Mouse (Mus musculus): ENCODE measurements around the gene Stip1.
"Not testable (repeated sequence)": the region's sequence is repeated elsewhere in the genome, so short reads cannot be mapped to it uniquely, and the experiment has no call there.

The Stip1 gene

DNA sequence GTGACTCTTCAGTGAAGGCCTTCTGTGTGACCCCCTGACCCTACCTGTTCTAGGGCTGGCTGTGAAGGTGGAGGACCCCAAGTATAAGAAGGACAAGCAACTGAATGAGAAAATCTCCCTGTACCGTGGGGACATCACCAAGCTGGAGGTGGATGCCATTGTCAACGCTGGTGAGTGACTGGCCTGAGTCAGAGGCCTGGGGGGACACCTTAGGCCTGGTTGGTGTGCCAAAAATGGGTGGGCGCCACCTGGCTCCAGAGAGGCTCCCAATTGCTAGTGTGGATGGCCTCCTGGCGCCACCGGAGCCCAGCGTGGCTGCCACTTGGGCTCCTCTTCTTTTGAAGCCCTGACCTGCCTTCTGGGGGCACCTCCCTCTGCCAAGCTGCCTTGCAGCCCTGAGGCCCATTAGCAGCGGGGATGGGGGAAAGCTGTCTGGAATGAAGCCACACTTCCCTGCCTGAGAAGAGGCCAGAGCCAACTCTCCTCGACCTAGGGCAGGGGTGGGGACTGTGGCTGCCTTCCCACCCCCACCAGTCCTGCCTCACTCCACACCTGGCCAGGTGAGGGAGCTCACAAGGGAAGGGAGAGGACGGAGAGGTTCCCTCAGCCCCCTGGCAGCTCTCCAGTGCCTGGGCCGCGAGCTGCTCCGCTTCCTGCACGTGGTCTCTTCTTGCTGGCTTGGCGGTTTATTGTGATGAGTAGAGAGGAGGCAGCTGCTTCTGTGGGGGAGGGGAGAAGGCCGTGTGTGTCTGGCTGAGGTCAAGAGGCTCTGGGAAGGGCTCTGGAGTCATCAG lies 26.5 kb upstream of the Stip1 start:
- in situ Hi-C loops (cut with MboI, MseI) = loop anchor here (5.0 kb wide), 1 partner anchor 131 kb away; no protein-coding TSS in a partner anchor

DNA sequence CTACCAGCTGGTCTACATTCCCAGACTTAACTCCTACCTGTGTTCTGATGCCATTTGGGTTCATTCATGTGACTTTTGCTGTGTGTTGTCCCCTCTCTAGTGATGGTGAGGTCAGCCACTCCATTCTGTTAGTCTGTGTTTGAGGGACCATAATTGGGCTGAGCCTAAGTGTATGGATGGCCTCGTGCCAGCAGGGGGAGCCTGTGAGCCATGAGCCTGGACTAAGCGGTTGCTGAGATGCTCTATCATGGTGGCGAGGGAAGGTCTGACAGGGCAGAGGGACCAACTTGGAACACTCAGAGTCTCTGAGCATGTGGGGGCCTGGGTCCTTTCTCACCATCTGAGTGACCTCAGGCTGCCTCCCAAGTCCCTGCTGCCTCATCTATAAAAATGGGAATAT lies 24.8 kb upstream of the Stip1 start:
- in situ Hi-C loops (cut with MboI, MseI) = no loop called here

DNA sequence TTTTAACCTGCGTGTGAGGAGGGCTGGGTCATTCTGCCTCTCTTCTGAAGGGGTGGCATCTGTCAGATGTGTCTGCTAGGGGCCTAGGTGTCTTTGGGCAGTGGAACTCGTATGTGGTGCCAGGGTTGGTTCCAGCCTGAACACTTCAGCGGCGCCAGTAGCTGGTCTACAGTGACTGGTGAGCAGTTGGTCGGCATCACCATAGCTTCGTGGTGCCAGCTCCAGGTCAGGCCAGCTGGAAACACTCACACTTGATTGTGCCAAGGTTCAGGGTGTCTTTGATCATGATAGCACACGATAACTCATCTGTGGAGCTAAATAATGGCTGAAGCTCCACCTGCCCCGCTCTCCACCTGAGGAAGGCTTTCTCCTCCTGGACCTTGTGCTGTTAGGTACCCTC lies 23.1 kb upstream of the Stip1 start:
- in situ Hi-C loops (cut with MboI, MseI) = no loop called here

DNA sequence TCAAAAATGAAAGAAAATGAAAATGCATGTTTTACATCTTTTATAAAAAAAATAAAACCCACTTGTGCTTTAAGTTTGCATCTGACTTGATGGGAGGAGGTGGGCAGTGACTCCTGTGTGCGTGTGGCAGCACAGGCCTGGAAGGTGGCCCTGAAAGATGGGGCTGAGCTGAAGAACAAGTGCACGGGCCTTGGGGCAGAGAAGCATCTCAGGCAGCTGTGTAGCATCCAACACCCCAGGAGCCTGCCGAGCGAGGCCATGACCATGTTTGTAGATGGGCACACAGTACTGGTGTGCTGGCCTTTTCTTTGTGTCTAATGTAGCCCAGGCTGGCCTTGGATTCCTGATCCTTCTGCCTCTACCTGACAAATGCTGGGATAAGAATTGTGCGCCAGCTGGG lies 22.3 kb upstream of the Stip1 start:
- in situ Hi-C loops (cut with MboI, MseI) = no loop called here

DNA sequence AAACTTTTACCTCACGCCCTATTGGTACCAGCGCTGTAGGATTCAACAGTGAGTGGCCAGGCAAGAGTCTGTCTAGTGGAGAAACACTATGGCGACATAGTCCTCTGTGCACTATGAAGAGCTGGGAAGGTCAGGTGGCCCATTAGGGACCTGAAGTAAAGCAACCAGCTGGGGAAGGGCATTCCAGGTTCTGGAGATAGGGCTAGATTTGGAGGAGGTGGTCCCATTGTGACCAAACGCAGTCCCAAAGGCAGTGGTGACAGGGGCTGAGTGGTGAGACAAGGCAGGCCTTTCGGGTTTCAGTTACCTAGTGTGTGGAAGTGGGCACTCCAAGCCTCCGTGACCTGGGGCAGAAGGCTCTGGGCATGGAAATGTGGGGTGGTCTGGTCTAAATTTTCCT lies 18.8 kb upstream of the Stip1 start:
- in situ Hi-C loops (cut with MboI, MseI) = no loop called here

DNA sequence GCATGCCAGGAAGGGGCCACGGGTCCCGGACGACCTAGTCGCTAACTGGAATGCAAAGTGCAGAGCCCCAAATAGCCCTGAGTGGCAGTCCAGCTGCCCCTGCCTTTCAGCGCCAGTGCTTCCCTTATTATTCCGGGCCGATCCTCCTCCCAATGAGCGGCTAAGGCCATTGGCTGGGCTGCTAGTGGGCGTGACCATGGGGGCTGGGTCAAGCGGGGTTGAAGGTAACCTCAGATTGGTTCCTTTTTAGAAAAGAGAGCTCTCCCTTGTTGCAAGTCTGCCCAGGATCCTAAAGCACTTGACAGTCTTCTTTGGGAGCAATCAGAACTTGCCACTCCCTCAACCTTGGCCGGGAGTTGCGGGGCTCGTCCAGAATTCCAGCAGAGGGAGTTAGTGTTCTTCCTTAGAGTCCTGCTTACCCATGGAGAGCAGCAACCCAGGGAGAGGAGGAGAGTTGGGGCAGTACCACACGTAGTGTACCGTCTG lies 18.0 kb upstream of the Stip1 start:
- in situ Hi-C loops (cut with MboI, MseI) = no loop called here

DNA sequence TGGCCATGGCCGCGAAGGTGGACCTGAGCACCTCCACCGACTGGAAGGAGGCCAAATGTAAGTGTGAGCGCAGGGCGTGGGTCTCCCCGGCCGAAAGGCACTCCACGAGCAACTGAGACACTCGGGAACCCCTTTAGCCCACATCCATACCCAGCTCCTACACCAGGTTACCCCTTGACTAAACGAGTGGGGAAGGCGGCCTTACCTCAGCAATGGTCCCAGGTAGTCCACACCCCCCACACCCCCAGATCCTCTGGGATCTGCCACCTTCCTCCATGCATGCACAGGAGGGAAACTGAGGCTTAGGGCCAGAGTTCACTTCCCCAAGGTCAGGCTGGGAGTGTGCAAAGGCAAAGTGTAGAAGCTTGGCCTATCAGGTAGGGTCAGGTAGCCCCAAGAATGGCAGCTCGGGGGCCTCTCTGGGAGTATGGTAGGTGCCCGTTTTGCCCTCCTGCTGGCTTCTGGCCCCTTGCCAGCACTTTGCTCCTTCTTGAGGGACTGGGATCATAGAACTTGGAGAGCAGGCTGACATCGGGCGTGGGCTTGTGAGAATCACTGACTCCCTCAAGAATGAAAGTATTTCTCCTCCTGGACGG lies 17.5 kb upstream of the Stip1 start:
- in situ Hi-C loops (cut with MboI, MseI) = no loop called here

DNA sequence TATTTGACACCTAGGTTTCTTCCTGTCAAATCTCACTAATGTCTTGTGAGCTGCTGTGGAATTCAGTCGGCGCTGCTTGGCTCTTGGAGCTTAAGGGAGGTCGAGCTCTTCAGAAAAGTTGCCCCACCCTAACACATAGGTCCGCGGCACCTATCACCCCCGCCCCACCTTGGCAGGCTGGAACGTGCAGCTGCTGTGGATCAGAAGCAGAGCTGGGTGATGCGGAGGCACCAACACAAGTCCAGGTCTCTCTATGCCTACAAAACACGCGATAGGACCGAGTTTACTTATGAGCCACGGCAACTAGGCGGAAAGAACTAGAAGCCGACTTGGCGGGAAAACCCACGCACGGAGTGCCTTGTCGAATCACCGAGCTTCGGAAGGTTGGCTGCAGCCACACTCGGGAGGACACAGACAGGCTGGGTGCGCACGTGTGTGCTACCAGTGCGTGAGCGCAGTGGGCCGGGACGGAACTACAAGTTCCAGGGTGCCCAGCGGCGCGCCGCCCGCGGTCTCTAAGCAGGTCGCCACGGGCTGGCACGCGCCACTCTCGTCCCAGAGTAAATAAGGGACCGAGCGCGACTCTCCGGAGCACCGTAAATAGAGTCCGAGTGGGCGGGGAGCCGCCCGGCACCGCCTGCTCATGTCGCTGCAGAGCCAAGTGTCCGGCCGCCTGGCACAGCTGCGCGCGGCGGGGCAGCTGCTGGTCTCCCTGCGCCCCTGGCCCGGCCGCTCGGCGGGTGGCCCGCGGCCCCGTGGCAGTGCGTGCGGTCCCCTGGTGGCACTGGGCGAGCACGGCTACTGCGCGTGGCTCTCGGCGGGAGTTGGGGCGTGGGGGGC lies 16.7 kb upstream of the Stip1 start, which contains the start of gene Macrod1:
Macrod1 (plus strand) TSS at position 563 of the 840 bp plus-strand sequence.
- in situ Hi-C loops (cut with MboI, MseI) = no loop called here

DNA sequence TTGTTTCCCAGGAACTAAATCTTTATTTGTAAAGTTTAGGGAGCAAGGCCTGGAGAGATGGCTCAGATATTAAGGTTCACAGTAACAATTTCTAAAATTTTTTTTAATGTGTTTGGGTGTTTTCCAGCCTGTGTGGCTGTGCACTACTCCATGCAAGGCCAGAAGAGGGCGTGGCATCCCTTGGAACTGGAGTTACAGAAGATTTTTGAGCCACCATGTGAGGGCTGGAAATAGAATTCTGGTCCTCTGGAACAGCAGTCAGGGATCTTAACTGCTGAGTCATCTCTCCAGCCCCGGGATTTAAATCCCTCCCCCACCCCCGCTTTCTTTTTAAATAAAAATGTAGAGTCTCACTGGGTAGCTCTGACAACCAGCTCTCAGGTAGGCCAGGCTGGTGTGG lies 15.4 kb upstream of the Stip1 start:
- in situ Hi-C loops (cut with MboI, MseI) = no loop called here

DNA sequence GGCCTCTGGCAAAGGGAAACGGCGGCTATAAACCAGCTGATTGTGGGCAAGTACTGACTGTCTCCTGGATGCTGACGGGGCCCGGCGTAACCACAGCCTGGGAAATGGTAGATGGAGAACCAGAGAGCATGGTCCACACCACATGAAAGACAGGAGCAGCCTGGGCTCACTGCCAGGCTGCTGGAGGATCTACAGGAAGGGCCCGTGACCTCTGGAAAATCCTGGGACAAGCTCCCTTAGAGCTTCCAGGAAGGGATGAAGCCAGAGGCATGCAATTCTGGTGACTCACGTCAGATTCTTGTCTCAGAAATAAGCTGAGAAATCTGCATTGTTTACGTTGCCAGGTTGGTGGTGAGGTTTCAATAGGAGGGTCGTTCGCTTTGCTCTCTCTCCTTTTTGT lies 15.0 kb upstream of the Stip1 start:
- in situ Hi-C loops (cut with MboI, MseI) = no loop called here

DNA sequence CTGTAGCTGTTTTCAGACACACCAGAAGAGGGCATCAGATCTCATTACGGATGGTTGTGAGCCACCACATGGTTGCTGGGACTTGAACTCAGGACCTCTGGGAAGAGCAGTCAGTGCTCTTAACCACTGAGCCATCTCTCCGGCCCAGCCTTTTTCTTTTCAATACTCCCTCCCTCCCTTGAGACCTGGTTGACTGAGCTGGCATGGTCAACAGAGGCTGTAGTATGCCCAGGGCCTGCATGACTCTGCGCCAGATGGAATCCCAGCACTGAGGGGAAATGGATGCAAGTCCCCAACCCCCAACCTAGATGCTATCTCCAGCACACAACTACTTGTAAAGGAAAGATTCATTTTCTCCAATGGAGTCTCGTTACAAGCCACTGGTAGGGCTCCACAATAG lies 13.6 kb upstream of the Stip1 start:
- in situ Hi-C loops (cut with MboI, MseI) = not testable (repeated sequence)

DNA sequence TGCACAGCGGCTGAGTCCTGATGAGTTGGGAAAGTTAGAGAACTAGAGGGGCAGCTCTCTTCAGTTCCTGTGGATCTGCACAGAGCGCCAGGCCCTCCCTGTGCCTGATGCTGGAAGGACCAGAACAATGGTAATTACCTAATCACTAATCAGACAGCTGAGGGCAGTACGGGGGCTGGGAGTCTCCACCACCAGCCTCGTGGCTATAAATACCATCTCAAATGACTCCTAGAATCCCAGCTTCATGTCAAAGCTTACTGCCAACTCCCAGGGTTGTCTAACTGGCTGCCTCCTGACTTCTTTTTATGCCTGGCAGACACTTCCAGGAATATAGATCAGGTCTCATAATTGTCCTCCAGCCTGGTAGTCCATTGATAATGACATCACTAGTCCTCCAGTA lies 4.9 kb upstream of the Stip1 start:
- in situ Hi-C loops (cut with MboI, MseI) = no loop called here

DNA sequence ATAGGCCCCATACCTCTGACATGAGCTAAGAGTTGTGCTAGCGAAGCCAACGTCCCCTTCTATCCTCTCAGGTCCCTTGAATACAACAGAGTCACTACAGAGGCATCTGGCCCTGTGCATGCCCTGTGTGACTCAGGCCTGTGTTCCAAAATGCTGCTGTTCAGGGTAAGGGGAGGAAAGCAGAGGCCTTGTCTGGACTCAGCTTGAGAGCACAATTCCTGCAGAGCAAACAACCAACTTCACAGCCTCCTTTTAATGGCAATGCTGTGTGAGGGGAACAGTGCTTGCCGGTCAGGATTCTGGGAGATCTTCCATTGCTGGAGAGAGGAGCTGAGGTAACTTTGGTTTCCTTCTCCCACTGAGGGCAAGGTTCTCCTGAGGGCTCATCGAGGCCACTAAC lies 4.5 kb upstream of the Stip1 start:
- in situ Hi-C loops (cut with MboI, MseI) = no loop called here

DNA sequence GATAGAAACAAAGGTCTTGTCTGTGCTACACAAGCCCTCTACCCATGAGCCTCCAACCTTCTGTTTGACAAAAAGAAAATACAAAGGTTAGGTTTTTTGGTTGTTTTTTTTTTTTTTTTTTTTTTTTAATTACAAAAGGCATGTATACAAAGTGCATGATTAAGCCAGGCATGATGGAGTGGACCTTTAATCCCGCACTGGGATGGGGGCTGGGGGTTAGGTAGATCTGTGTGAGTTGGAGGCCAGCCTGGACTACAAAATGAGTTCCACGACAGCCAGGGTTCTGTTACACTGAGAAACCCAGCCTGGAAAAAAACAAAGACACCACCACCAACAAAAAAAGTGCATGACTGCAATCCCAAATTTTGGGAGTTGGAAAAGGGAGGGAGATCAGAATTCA lies 1.4 kb upstream of the Stip1 start:
- in situ Hi-C loops (cut with MboI, MseI) = no loop called here

DNA sequence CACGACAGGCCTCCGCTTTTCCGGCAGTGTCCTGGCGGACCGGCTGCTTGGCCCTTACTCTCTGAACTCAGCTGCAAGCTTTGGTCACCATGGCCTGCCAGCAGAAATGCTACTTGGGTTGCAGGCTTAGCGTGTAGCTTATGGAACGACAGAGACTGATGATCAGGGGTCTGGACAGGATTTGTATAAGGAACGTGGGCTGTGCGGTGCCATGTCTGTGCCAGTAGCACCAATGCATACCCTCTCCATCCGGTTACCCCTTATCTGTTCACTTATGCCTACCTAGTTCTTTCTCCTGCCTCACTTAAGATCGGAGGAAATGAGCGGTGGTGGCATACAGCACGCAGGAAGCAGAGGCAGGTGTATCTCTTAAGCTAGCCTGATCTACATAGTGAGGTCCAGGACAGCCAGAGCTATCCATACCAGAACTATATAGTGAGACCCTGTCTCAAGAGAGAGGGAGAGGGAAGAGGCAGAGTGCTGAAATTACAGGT lies 917 bp upstream of the Stip1 start:
- in situ Hi-C loops (cut with MboI, MseI) = no loop called here

DNA sequence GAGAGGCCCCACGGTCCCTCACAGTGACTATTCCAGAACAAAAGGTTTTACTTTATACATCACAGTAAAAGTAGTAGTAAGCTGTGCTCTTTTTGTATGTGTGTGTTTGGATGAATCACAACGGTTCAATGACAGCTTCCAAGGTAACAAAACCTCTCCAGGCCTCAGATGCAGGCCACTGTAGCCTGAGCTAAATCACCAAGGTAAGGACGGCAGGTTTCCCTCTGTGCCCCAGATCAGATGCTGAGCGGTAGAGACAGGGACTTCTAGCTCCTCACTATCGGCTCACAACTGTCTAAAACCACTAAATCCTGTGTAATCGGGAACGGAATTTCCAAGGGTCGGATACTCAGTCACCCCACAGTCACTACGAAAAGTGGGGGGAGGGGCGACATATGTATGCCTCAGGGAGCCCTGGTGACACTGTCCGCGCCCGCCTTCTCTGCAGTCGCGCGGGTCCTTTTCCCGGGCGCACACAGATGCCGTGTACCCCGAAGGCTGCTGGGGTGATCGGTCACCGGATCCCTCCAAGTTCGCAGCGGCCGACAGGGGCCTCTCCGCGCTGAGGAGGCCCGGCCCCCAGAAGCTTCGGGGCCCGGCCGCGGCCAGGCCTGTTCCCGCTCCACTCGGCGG lies 563 bp downstream of the Stip1 start:
- in situ Hi-C loops (cut with MboI, MseI) = no loop called here

DNA sequence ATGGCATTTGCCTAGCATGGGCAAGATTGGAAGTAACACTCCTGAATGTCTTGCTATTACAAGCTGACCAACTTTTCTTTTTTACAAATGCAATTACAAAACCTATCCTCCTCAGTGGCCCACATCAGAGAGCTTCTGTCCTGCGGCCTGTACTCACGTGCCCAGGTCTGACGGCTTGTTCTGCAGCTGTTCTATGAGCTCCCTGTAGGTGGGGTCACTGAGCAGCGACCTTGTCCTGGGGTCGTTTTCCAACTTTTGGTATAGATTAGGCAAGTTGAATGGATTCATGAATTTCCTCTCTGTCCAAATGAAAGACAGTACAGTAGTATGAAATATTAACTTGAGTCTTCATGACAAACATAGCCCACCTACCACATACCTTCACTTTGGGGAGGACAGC lies 5.8 kb downstream of the Stip1 start:
- in situ Hi-C loops (cut with MboI, MseI) = no loop called here

DNA sequence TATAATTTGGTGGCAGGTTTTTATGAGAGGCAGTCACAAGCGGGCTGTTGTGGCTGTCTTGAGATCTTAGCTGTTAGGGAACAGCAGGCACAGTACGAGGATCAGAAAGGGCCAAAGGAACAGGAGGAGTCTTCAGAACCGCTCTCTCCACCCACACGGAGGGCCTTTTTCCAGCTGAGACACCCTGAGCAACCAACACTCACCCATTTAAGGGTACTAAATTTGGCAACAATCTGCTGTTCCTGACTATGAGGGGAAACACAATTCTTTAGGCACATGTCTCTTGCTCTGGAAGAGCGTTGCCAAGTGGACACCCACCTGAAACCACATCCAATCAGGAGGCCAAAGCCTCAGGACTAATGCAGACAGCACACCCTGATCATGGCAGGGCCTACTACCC lies 10.2 kb downstream of the Stip1 start:
- in situ Hi-C loops (cut with MboI, MseI) = no loop called here

DNA sequence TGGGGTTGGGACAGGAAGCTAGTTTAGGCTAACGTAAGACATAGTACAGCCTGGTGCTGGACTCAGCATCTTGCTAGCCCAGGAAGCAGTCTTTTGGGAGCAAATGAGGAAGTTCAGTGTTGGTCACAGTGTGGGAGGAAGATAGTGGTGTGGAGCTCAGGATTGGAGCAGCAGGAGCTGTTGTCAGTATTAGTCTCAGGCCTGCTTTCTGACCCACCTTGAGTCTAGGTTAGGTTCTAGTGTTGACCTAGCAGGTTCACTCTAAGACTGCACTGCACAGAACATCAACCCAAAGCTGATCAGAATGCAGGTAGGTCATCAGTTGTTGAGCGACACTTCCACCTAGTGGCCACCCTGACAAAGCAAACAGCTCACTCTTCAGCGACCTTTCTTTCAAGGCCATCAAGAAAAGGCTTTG lies 19.5 kb downstream of the Stip1 start:
- in situ Hi-C loops (cut with MboI, MseI) = no loop called here

DNA sequence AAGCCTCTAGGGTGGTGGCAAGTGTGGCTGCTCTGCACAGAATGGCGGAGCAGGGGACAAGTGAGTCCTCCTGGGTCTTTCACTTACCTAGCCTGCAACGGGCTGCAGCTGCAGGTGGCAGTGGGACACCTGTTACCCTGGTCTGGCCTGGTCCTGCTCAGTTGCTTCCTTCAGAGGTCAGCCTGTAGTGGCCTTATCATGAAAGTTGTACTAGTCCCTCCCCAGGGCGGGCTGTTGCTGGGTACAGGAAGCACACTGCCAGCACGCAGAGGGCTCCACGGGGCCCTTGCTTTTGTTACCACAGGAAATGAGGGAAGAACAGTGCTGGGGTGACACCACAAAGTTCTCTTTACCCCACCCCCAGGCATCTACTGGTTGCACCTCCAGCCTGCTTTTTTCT lies 20.6 kb downstream of the Stip1 start, which contains the start of gene Fermt3:
Fermt3 (minus strand) TSS at position 279 of the 400 bp plus-strand sequence.
- in situ Hi-C loops (cut with MboI, MseI) = no loop called here

DNA sequence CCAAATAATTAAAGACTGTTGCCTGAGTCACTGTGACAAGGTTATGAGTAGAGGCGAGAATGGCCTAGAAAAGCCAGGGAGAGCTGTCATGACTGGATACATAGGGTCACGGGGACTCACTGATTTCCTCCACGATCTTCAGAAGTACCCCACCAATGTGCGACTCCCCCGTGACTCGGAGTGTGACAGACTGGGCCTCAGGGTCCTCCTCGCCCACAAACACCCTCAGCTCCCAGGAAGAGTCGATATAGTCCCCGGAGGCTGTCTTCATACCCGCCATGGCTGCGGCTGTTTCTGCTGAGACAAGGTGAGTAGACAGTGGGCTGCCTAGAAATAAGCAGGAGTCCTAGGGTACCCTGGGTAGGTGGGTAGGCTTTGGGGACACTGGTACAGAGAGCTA lies 21.2 kb downstream of the Stip1 start:
- in situ Hi-C loops (cut with MboI, MseI) = no loop called here
